Mouse (Mus musculus) bone marrow macrophage, adult 2 months (primary cell): ENCODE data around the gene Tectb.

Source experiments
- CTCF ChIP-seq: IDR thresholded peaks from 2 replicates; pipeline ENCODE4 v1.5.1; 2012; ENCODE audit warnings: low read depth, mild to moderate bottlenecking, low read length, moderate library complexity
- POLR2A ChIP-seq: IDR thresholded peaks from 2 replicates; pipeline ENCODE4 v1.6.1; 2012; ENCODE audit warnings: mild to moderate bottlenecking, low read depth, low read length, borderline replicate concordance

DNA sequence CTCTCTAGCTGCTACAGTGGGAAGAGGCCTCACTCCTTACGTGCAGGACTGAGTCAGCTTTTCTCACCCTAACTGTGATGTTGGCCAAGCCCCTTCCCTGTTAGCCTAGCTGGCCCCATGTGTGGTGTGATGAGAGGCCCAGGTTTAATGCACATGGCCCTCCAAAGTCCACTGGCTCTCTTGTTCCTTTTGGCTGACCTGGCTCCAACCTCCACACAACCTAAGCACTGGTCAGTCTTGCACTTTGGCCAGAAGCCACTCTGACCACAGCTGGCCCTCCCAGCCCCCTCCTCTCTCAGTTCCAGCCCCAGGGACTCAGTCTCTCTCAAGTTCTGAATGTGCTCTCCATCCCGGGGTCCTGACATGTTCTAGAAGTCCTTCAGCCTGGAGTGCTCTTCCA lies 35.4 kb upstream of the Tectb start:
- no peak for TF ChIP-seq CTCF
- TF ChIP-seq POLR2A, result no peak
